Mouse (Mus musculus): Measurements from ENCODE around the gene Ccdc43. TPM values are rescaled to one million over a fixed set of nuclear protein-coding genes. Genes with fewer than 3 reads are reported as not detected.

The Ccdc43 gene
- polyA plus RNA-seq (2015; fragmentation: Nextera tagmentation; extraction: Ambion mirVana) = 34.4 and 38.2 TPM in 2 replicates

- H3K27ac ChIP-seq (ENCODE audit: low read length) = peak within 1 kb of the TSS; percentile 54
- H3K36me3 ChIP-seq (ENCODE audit: control insufficient read depth, insufficient read depth) = 0 out of 2 replicates have a peak, but pooled peaks cover 6% of the 10 kb centered on the region
- no peaks in the 10 kb centered on the region for H3K9me3 ChIP-seq (replicated peaks; ENCODE audit: control insufficient read depth, low read length)
- peak within 1 kb of the TSS; percentile 90 for H3K9ac ChIP-seq (ENCODE audit: low read length)
- peaks cover 10% of the 10 kb centered on the region for H3K4me1 ChIP-seq (ENCODE audit: control insufficient read depth, insufficient read depth, low read length)
- no peaks in the 10 kb centered on the region for H3K27me3 ChIP-seq (ENCODE audit: control insufficient read depth, insufficient read depth, low read length)
- peak within 1 kb of the TSS; percentile 77 for H3K4me3 ChIP-seq (ENCODE audit: low read length)
- under 1% methylated on average over 49 of the region's 49 CpGs for WGBS
- peak; percentile 96 for ATAC-seq (replicated peaks; ENCODE audit: extremely low read depth, insufficient read depth, low FRiP score)
- H3K4me2 ChIP-seq (ENCODE audit: low read depth, low read length) = peak within 1 kb of the TSS; percentile 73
Observed at GRCm38 (mm10) chr11:102697338-102698017, at the start of gene Ccdc43. Gene Ccdc43 (minus strand): TSS chr11:102697782.

- H3K27ac ChIP-seq (ENCODE audit: low read length) = no peak overlapping the region
- 79% methylated on average over 3 of the region's 3 CpGs for WGBS
- ATAC-seq (replicated peaks; ENCODE audit: extremely low read depth, insufficient read depth, low FRiP score) = no peak
Observed at GRCm38 (mm10) chr11:102744746-102745145, 47.2 kb upstream of the Ccdc43 start.

DNA sequence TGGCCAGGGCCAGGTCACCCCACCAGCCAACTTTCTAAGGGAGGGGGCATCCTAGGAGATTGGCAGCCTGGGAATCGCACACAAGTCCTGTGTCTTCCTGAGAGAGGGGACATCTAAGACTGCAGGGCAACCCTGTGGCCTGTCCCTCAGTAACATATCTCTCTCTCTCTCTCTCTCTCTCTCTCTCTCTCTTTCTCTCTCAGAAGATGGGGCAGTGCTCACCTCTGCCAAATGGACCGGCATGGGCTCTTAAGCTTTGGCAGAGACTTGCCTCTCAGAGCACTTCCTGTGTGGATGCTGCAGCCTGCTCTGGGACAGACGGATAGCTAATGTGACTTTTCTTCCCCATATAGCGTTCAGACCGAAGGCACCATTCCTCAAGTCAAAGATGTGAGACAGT lies 45.3 kb upstream of the Ccdc43 start:
- Histone ChIP-seq H3K9me3 (replicated peaks; ENCODE audit: control insufficient read depth, low read length) (no peaks in the 10 kb centered on the region), H3K4me3 (ENCODE audit: low read length) (no peak overlapping the region), H3K27ac (ENCODE audit: low read length) (no peak overlapping the region), H3K9ac (ENCODE audit: low read length) (no peak overlapping the region), H3K36me3 (ENCODE audit: control insufficient read depth, insufficient read depth) (no peaks in the 10 kb centered on the region), H3K27me3 (ENCODE audit: control insufficient read depth, insufficient read depth, low read length) (no peaks in the 10 kb centered on the region; the same call in 1 of the 2 replicates), H3K4me2 (ENCODE audit: low read depth, low read length) (no peak overlapping the region), H3K4me1 (ENCODE audit: control insufficient read depth, insufficient read depth, low read length) (peaks cover 9% of the 10 kb centered on the region)
- 69% methylated on average over 5 of the region's 5 CpGs for WGBS
- ATAC-seq (replicated peaks; ENCODE audit: extremely low read depth, insufficient read depth, low FRiP score) = no peak

More at GRCm38 (mm10) chr11:102744746-102745145, 47.2 kb upstream of the Ccdc43 start:
- Histone ChIP-seq H3K4me2 (ENCODE audit: low read depth, low read length) (no peak overlapping the region), H3K9ac (ENCODE audit: low read length) (no peak overlapping the region), H3K36me3 (ENCODE audit: control insufficient read depth, insufficient read depth) (no peaks in the 10 kb centered on the region), H3K4me1 (ENCODE audit: control insufficient read depth, insufficient read depth, low read length) (peaks cover 3% of the 10 kb centered on the region), H3K9me3 (replicated peaks; ENCODE audit: control insufficient read depth, low read length) (no peaks in the 10 kb centered on the region), H3K27me3 (ENCODE audit: control insufficient read depth, insufficient read depth, low read length) (no peaks in the 10 kb centered on the region), H3K4me3 (ENCODE audit: low read length) (no peak overlapping the region)

DNA sequence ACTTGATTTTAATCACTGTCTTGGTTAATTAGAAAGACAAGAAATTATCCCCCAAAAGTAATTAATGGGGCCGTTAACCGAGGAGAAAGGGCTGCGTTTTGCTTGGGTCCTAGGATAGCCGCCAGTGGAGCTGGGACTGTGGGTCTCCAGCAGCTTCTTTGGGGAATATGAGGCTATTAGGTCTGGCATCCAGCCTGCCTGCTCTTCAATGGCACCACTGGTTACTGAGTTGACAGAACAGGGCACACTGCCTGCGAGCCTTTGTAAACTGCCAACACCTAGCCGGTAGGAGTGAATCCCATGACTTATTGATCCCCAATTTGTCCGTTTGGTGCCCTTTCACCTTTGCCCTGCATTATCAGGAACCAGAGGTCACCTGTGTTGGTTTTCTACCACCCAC lies 44.5 kb upstream of the Ccdc43 start:
- no peak overlapping the region for H3K4me2 ChIP-seq (ENCODE audit: low read depth, low read length)
- H3K4me3 ChIP-seq (ENCODE audit: low read length) = no peak overlapping the region
- H3K27me3 ChIP-seq (ENCODE audit: control insufficient read depth, insufficient read depth, low read length) = no peaks in the 10 kb centered on the region; the same call in 1 of the 2 replicates
- 74% methylated on average over 7 of the region's 7 CpGs for WGBS
- H3K36me3 ChIP-seq (ENCODE audit: control insufficient read depth, insufficient read depth) = no peaks in the 10 kb centered on the region
- ATAC-seq (replicated peaks; ENCODE audit: extremely low read depth, insufficient read depth, low FRiP score) = no peak
- H3K27ac ChIP-seq (ENCODE audit: low read length) = no peak overlapping the region
- H3K4me1 ChIP-seq (ENCODE audit: control insufficient read depth, insufficient read depth, low read length) = peaks cover 9% of the 10 kb centered on the region
- H3K9me3 ChIP-seq (replicated peaks; ENCODE audit: control insufficient read depth, low read length) = no peaks in the 10 kb centered on the region
- no peak overlapping the region for H3K9ac ChIP-seq (ENCODE audit: low read length)

DNA sequence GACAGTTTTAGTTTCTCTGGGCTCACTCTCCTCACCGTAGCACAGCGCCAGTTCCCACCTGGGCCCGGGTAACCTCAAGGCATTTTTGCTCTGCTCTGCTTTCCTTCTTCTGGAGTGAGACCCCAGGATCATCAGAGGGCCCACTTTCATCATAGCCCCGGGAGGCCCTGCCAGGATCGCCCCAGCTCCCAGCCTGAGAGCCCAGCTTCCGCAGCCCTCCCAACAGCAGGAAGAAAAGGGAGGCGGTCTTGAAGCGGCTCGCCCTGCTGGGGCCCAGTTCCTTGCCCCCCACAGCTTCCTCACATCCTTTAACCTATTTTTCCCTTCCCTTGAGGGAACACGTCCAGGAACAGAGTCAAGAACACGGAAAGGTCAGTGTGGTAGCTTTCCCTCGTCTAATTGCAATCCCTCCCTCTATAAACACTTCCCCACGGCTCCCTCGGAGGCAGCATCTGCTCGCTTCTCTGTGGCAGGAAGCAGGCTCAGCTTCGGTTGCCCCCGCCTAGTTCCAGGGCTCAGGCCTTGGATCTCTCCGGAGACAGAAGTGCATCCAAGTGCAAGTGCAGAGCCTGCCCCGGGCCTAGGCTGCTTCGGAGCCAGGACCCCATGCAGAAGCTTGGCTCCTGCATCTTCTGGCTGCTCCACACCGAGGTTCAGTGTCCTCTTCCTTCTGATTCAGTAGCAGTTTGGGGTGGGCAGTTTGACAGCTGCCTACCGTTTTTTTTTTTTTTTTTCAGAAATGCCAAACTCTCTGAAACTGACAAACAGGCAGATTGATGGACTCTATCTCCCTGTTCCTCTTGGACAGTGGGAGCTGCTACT lies 43.8 kb upstream of the Ccdc43 start:
- Histone ChIP-seq H3K4me2 (ENCODE audit: low read depth, low read length) (peak overlapping the region; percentile 4), H3K36me3 (ENCODE audit: control insufficient read depth, insufficient read depth) (no peaks in the 10 kb centered on the region), H3K9me3 (replicated peaks; ENCODE audit: control insufficient read depth, low read length) (no peaks in the 10 kb centered on the region), H3K27ac (ENCODE audit: low read length) (no peak overlapping the region), H3K27me3 (ENCODE audit: control insufficient read depth, insufficient read depth, low read length) (no peaks in the 10 kb centered on the region; the same call in 1 of the 2 replicates), H3K9ac (ENCODE audit: low read length) (peak overlapping the region; percentile 33; the same call in 1 of the 2 replicates), H3K4me3 (ENCODE audit: low read length) (no peak overlapping the region), H3K4me1 (ENCODE audit: control insufficient read depth, insufficient read depth, low read length) (peaks cover 9% of the 10 kb centered on the region)
- ATAC-seq (replicated peaks; ENCODE audit: extremely low read depth, insufficient read depth, low FRiP score) = no peak
- 33% methylated on average over 22 of the region's 22 CpGs for WGBS

DNA sequence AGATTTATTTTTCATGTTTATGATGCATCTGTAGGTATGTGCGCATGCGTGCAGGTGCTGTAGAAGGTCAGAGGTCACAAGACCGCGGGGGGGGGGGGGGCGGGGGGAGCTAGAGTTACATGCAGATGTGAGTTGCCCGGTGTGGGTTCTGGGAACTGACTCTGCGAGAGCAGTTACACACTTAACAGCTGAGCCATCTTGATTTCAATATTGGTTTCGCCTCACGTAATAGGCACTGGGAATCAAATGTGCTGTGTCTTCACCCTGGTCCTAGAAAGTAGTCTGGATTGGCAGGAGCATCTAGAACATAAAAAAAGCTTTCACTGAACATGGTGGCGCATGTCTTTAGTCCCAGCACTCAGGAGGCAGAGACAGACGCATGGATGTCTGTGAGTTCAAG lies 43.1 kb upstream of the Ccdc43 start:
- no peak overlapping the region for H3K4me3 ChIP-seq (ENCODE audit: low read length)
- H3K27ac ChIP-seq (ENCODE audit: low read length) = no peak overlapping the region
- 65% methylated on average over 11 of the region's 11 CpGs for WGBS
- peaks cover 2% of the 10 kb centered on the region; the same call in 1 of the 2 replicates for H3K27me3 ChIP-seq (ENCODE audit: control insufficient read depth, insufficient read depth, low read length)
- H3K4me2 ChIP-seq (ENCODE audit: low read depth, low read length) = no peak overlapping the region
- H3K4me1 ChIP-seq (ENCODE audit: control insufficient read depth, insufficient read depth, low read length) = peaks cover 9% of the 10 kb centered on the region
- no peak overlapping the region for H3K9ac ChIP-seq (ENCODE audit: low read length)
- no peaks in the 10 kb centered on the region for H3K9me3 ChIP-seq (replicated peaks; ENCODE audit: control insufficient read depth, low read length)
- ATAC-seq (replicated peaks; ENCODE audit: extremely low read depth, insufficient read depth, low FRiP score) = no peak
- H3K36me3 ChIP-seq (ENCODE audit: control insufficient read depth, insufficient read depth) = no peaks in the 10 kb centered on the region

- Histone ChIP-seq H3K9me3 (replicated peaks; ENCODE audit: control insufficient read depth, low read length) (no peaks in the 10 kb centered on the region), H3K4me2 (ENCODE audit: low read depth, low read length) (peak overlapping the region; percentile 75), H3K4me3 (ENCODE audit: low read length) (peak overlapping the region; percentile 45), H3K27me3 (ENCODE audit: control insufficient read depth, insufficient read depth, low read length) (peaks cover 2% of the 10 kb centered on the region; the same call in 1 of the 2 replicates), H3K9ac (ENCODE audit: low read length) (peak overlapping the region; percentile 51), H3K4me1 (ENCODE audit: control insufficient read depth, insufficient read depth, low read length) (peaks cover 9% of the 10 kb centered on the region), H3K36me3 (ENCODE audit: control insufficient read depth, insufficient read depth) (no peaks in the 10 kb centered on the region), H3K27ac (ENCODE audit: low read length) (no peak overlapping the region)
- ATAC-seq (replicated peaks; ENCODE audit: extremely low read depth, insufficient read depth, low FRiP score) = peak; percentile 47; the same call in 1 of the 2 replicates
- WGBS = 7% methylated on average over 20 of the region's 20 CpGs
Observed at GRCm38 (mm10) chr11:102739278-102739966, 41.8 kb upstream of the Ccdc43 start.

- no peak for ATAC-seq (replicated peaks; ENCODE audit: extremely low read depth, insufficient read depth, low FRiP score)
- Histone ChIP-seq H3K4me1 (ENCODE audit: control insufficient read depth, insufficient read depth, low read length) (peaks cover 9% of the 10 kb centered on the region), H3K9me3 (replicated peaks; ENCODE audit: control insufficient read depth, low read length) (no peaks in the 10 kb centered on the region), H3K4me2 (ENCODE audit: low read depth, low read length) (no peak overlapping the region), H3K27ac (ENCODE audit: low read length) (no peak overlapping the region), H3K4me3 (ENCODE audit: low read length) (no peak overlapping the region), H3K9ac (ENCODE audit: low read length) (no peak overlapping the region), H3K36me3 (ENCODE audit: control insufficient read depth, insufficient read depth) (no peaks in the 10 kb centered on the region), H3K27me3 (ENCODE audit: control insufficient read depth, insufficient read depth, low read length) (peaks cover 2% of the 10 kb centered on the region; the same call in 1 of the 2 replicates)
- 80% methylated on average over 3 of the region's 3 CpGs for WGBS
Observed at GRCm38 (mm10) chr11:102738046-102738445, 40.5 kb upstream of the Ccdc43 start.
